Mouse (Mus musculus) kidney, embryonic 14.5 days (tissue): ENCODE results near the gene Specc1. TPM values are rescaled to one million over a fixed set of nuclear protein-coding genes. Genes with fewer than 3 reads are reported as not detected.
"Not testable (repeated sequence)": the region's sequence is repeated elsewhere in the genome, so short reads cannot be mapped to it uniquely, and the experiment has no call there.

Experiments
- ATAC-seq: fragments of 200-750 bp; cut with Nextera tagmentation; 2 replicates; pipeline ENCODE4 v1.8.0; 2017; ENCODE audit warnings: moderate number of reproducible peaks, mild to moderate bottlenecking, moderate TSS enrichment, moderate library complexity; ENCODE audit not compliant: low FRiP score, low TSS enrichment
- H3K27ac ChIP-seq: fragments of 300-500 bp; sonication (generic); 2 replicates; pipeline ENCODE4 v1.5.1; 2014; ENCODE audit warnings: low read depth, mild to moderate bottlenecking, low read length, moderate library complexity, mixed read lengths
- H3K27me3 ChIP-seq: fragments of 300-500 bp; sonication (generic); 2 replicates; pipeline ENCODE4 v1.6.1; 2014; ENCODE audit warnings: mild to moderate bottlenecking, low read length; ENCODE audit not compliant: control insufficient read depth, insufficient read depth
- H3K36me3 ChIP-seq: fragments of 300-500 bp; sonication (generic); 2 replicates; pipeline ENCODE4 v1.6.1; 2014; ENCODE audit warnings: low read length, mixed read lengths; ENCODE audit not compliant: control insufficient read depth, insufficient read depth
- H3K4me1 ChIP-seq: fragments of 300-500 bp; sonication (generic); 2 replicates; pipeline ENCODE4 v1.6.1; 2014; ENCODE audit warnings: low read length, mixed read lengths; ENCODE audit not compliant: control insufficient read depth, insufficient read depth
- H3K4me2 ChIP-seq: fragments of 300-500 bp; sonication (generic); replicated peaks from 2 replicates; pipeline ENCODE4 v1.6.1; 2014; ENCODE audit warnings: low read depth, mild to moderate bottlenecking, low read length
- H3K4me3 ChIP-seq: fragments of 300-500 bp; sonication (generic); 2 replicates; pipeline ENCODE4 v1.5.1; 2014; ENCODE audit warnings: mild to moderate bottlenecking, low read length
- H3K9ac ChIP-seq: fragments of 300-500 bp; sonication (generic); 2 replicates; pipeline ENCODE4 v1.6.1; 2014; ENCODE audit warnings: low read depth, mild to moderate bottlenecking, low read length, moderate library complexity
- H3K9me3 ChIP-seq: fragments of 300-500 bp; sonication (generic); 2 replicates; pipeline ENCODE4 v1.6.1; 2016; ENCODE audit warnings: low read length; ENCODE audit not compliant: control insufficient read depth
- WGBS: fragments of 180-500 bp; shearing (Covaris S2); extraction: QIAGEN DNeasy Blood & Tissue Kit; methylation state at CpG from one replicate; pipeline ENCODE4 v1.1.7; 2014; 5-methylcytosine and 5-hydroxymethylcytosine counted together
- polyA plus RNA-seq: library from polyadenylated mRNA; unstranded; fragments of >200 nt; fragmentation: Nextera tagmentation; extraction: Ambion mirVana; gene quantifications from 2 replicates; pipeline ENCODE4 v1.2.1, GENCODE M21; 2014

The Specc1 gene
- polyA plus RNA-seq, 1 experiment from 2014 or later, result 13.6 TPM

- 89% methylated on average over 2 of the region's 2 CpGs for WGBS
- no peaks in the 10 kb centered on the region for H3K4me1 ChIP-seq
- no peak overlapping the region for H3K9ac ChIP-seq
- no peak overlapping the region for H3K4me3 ChIP-seq
- H3K27me3 ChIP-seq, result no peaks in the 10 kb centered on the region
- H3K9me3 ChIP-seq, result no peaks in the 10 kb centered on the region
- no peak overlapping the region for H3K4me2 ChIP-seq
- ATAC-seq, result no peak
- H3K36me3 ChIP-seq, result no peaks in the 10 kb centered on the region
- no peak overlapping the region for H3K27ac ChIP-seq
Measured at GRCm38 (mm10) chr11:61942903-61943302, 13.7 kb upstream of the Specc1 start.

GRCm38 (mm10) chr11:61944417-61944816, 12.1 kb upstream of the Specc1 start:
- ATAC-seq, result no peak
- Histone ChIP-seq H3K36me3 (no peaks in the 10 kb centered on the region), H3K4me1 (no peaks in the 10 kb centered on the region), H3K4me3 (no peak overlapping the region), H3K27me3 (no peaks in the 10 kb centered on the region), H3K9ac (no peak overlapping the region), H3K4me2 (no peak overlapping the region), H3K27ac (no peak overlapping the region), H3K9me3 (no peaks in the 10 kb centered on the region)
- WGBS, result 85% methylated on average over 9 of the region's 9 CpGs

GRCm38 (mm10) chr11:61946608-61947007, 10.0 kb upstream of the Specc1 start:
- WGBS, result 94% methylated on average over 4 of the region's 4 CpGs
- Histone ChIP-seq H3K36me3 (no peaks in the 10 kb centered on the region), H3K4me2 (no peak overlapping the region), H3K4me1 (no peaks in the 10 kb centered on the region), H3K27ac (no peak overlapping the region), H3K4me3 (no peak overlapping the region), H3K9ac (no peak overlapping the region), H3K27me3 (no peaks in the 10 kb centered on the region), H3K9me3 (no peaks in the 10 kb centered on the region)
- ATAC-seq, result no peak

- no peak for ATAC-seq
- Histone ChIP-seq H3K9ac (no peak overlapping the region), H3K4me1 (no peaks in the 10 kb centered on the region), H3K4me3 (no peak overlapping the region), H3K9me3 (no peaks in the 10 kb centered on the region), H3K4me2 (no peak overlapping the region), H3K27ac (no peak overlapping the region), H3K36me3 (no peaks in the 10 kb centered on the region), H3K27me3 (no peaks in the 10 kb centered on the region)
- WGBS, result 0% methylated on average over 3 of the region's 3 CpGs
Measured at GRCm38 (mm10) chr11:61949315-61949714, 7.2 kb upstream of the Specc1 start.

- Histone ChIP-seq H3K4me2 (no peak overlapping the region), H3K9me3 (no peaks in the 10 kb centered on the region), H3K27me3 (no peaks in the 10 kb centered on the region), H3K27ac (no peak overlapping the region), H3K4me1 (no peaks in the 10 kb centered on the region), H3K9ac (no peak overlapping the region), H3K36me3 (no peaks in the 10 kb centered on the region), H3K4me3 (no peak overlapping the region)
- no peak for ATAC-seq
- WGBS, result 19% methylated on average over 10 of the region's 10 CpGs
Measured at GRCm38 (mm10) chr11:61950632-61951031, 5.9 kb upstream of the Specc1 start.

GRCm38 (mm10) chr11:61955136-61955535, 1.4 kb upstream of the Specc1 start:
- 65% methylated on average over 6 of the region's 6 CpGs for WGBS
- no peak overlapping the region for H3K4me2 ChIP-seq
- H3K36me3 ChIP-seq, result no peaks in the 10 kb centered on the region
- peaks cover 22% of the 10 kb centered on the region for H3K27me3 ChIP-seq
- no peaks in the 10 kb centered on the region for H3K9me3 ChIP-seq
- ATAC-seq, result no peak
- H3K4me1 ChIP-seq, result peaks cover 5% of the 10 kb centered on the region; the same call in 1 of the 2 replicates
- no peak overlapping the region for H3K9ac ChIP-seq
- no peak overlapping the region for H3K4me3 ChIP-seq
- H3K27ac ChIP-seq, result no peak overlapping the region

- Histone ChIP-seq H3K36me3 (no peaks in the 10 kb centered on the region), H3K9ac (no peak overlapping the region), H3K27ac (no peak overlapping the region), H3K27me3 (peaks cover 22% of the 10 kb centered on the region), H3K4me2 (no peak overlapping the region), H3K4me3 (no peak overlapping the region), H3K4me1 (peaks cover 5% of the 10 kb centered on the region; the same call in 1 of the 2 replicates), H3K9me3 (no peaks in the 10 kb centered on the region)
- ATAC-seq, result no peak
- 86% methylated on average over 6 of the region's 6 CpGs for WGBS
Measured at GRCm38 (mm10) chr11:61955951-61956350, 612 bp upstream of the Specc1 start.

- H3K9ac ChIP-seq, result peak overlapping the region; percentile 50; the same call in 1 of the 2 replicates
- peak overlapping the region; percentile 63 for H3K4me3 ChIP-seq
- H3K9me3 ChIP-seq, result no peaks in the 10 kb centered on the region
- H3K4me1 ChIP-seq, result peaks cover 5% of the 10 kb centered on the region; the same call in 1 of the 2 replicates
- ATAC-seq, result no peak
- H3K27ac ChIP-seq, result no peak overlapping the region
- 5% methylated on average over 25 of the region's 25 CpGs for WGBS
- peak overlapping the region; percentile 100 for H3K4me2 ChIP-seq
- no peaks in the 10 kb centered on the region for H3K36me3 ChIP-seq
- peaks cover 22% of the 10 kb centered on the region for H3K27me3 ChIP-seq
Measured at GRCm38 (mm10) chr11:61957296-61957813, 792 bp downstream of the Specc1 start.

- H3K4me2 ChIP-seq, H3K27ac ChIP-seq, H3K9me3 ChIP-seq, H3K36me3 ChIP-seq, ATAC-seq, H3K9ac ChIP-seq, H3K4me1 ChIP-seq, H3K4me3 ChIP-seq: not testable (repeated sequence)
- H3K27me3 ChIP-seq, result peaks cover 22% of the 10 kb centered on the region
- 61% methylated on average over 6 of the region's 6 CpGs for WGBS
Measured at GRCm38 (mm10) chr11:61958706-61959105, 2.1 kb downstream of the Specc1 start.
